In genomic region chr1:168299928-168300365, GRCm38 (mm10) we compare ENCODE assay signal across 14 mouse cellular contexts.
DNase-seq lines count a peak whose midpoint lies in the region; ATAC-seq lines count a peak whose summit lies in the region.
"Had no signal": no experiment of that assay in that cellular context is flagged by ENCODE, and none has a peak within 500 bp of the region (broad histone marks: within the 10 kb centered on the region; RNA-seq: fewer than 3 reads in every experiment).

No protein-coding gene starts in this region.

- H3K4me1 ChIP-seq in lung, embryonic 16.5 days (replicated peaks; ENCODE audit: control insufficient read depth, insufficient read depth, low read length) = no peaks in the 10 kb centered on the region; the same call in 1 of the 2 replicates
- H3K4me1 ChIP-seq in hindbrain, embryonic 16.5 days (ENCODE audit: control insufficient read depth, insufficient read depth, low read depth, low read length) = peaks cover 13% of the 10 kb centered on the region
- peaks cover 38% of the 10 kb centered on the region for H3K4me1 ChIP-seq in neural tube, embryonic 15.5 days

- no peak overlapping the region for H3K9ac ChIP-seq in lung, embryonic 16.5 days (ENCODE audit: low read length)
- no peak overlapping the region; the same call in 1 of the 2 replicates for H3K9ac ChIP-seq in hindbrain, embryonic 16.5 days (ENCODE audit: low read depth, low read length)
- H3K9ac ChIP-seq in neural tube, embryonic 15.5 days (replicated peaks) = peak overlapping the region; percentile 5; the same call in 1 of the 2 replicates
- H3K9ac ChIP-seq: intestine, embryonic 15.5 days; limb, embryonic 12.5 days had no signal

- H3K27me3 ChIP-seq in lung, embryonic 16.5 days (ENCODE audit: control insufficient read depth, insufficient read depth, low read depth, low read length) = no peaks in the 10 kb centered on the region
- no peaks in the 10 kb centered on the region for H3K27me3 ChIP-seq in hindbrain, embryonic 16.5 days (replicated peaks; ENCODE audit: control insufficient read depth, insufficient read depth, low read length)
- H3K27me3 ChIP-seq in neural tube, embryonic 15.5 days (replicated peaks) = no peaks in the 10 kb centered on the region
- H3K27me3 ChIP-seq: intestine, embryonic 15.5 days had no signal

- peak; percentile 27 to 48 for DNase-seq in cerebellum, postnatal 10 days
- DNase-seq in cerebellum, postnatal 25 days = no peak
- DNase-seq in lung, postnatal 25 days (ENCODE audit: low spot score) = no peak
- DNase-seq in spleen, postnatal 4 days (ENCODE audit: low spot score in 2 of 2) = no peak
- DNase-seq in adrenal gland, postnatal 4 days (ENCODE audit: low spot score in 2 of 2) = no peak
- DNase-seq: gastrocnemius, postnatal 36 days; lung, postnatal 14 days; thymus, adult 18-20 months had no signal

- 0 out of 2 replicates have a peak, but pooled peaks have one; percentile 18 for ATAC-seq in lung, embryonic 16.5 days (ENCODE audit: low read depth)
- ATAC-seq in hindbrain, embryonic 16.5 days = peak; percentile 76
- ATAC-seq in neural tube, embryonic 15.5 days (ENCODE audit: low FRiP score) = peak; percentile 48; the same call in 1 of the 2 replicates
- ATAC-seq: intestine, embryonic 15.5 days had no signal

- no peak overlapping the region for H3K4me2 ChIP-seq in lung, embryonic 16.5 days (ENCODE audit: low read depth, low read length)
- H3K4me2 ChIP-seq in hindbrain, embryonic 16.5 days (ENCODE audit: low read length) = peak overlapping the region; percentile 42
- H3K4me2 ChIP-seq in neural tube, embryonic 15.5 days = peak overlapping the region; percentile 47
- H3K4me2 ChIP-seq: intestine, embryonic 15.5 days; limb, embryonic 12.5 days had no signal

- H3K27ac ChIP-seq in lung, embryonic 16.5 days (ENCODE audit: low read length) = no peak overlapping the region
- peak overlapping the region; percentile 61 for H3K27ac ChIP-seq in hindbrain, embryonic 16.5 days (ENCODE audit: low read depth, low read length)
- peak overlapping the region; percentile 71 for H3K27ac ChIP-seq in neural tube, embryonic 15.5 days (replicated peaks)
- H3K27ac ChIP-seq: intestine, embryonic 15.5 days; limb, embryonic 12.5 days had no signal

- H3K36me3 ChIP-seq in lung, embryonic 16.5 days (ENCODE audit: control insufficient read depth, insufficient read depth, low read length) = no peaks in the 10 kb centered on the region; the same call in 1 of the 2 replicates
- H3K36me3 ChIP-seq in hindbrain, embryonic 16.5 days (ENCODE audit: control insufficient read depth, insufficient read depth, low read length) = no peaks in the 10 kb centered on the region
- no peaks in the 10 kb centered on the region for H3K36me3 ChIP-seq in neural tube, embryonic 15.5 days
- H3K36me3 ChIP-seq: G1E; intestine, embryonic 15.5 days; limb, embryonic 12.5 days had no signal

- WGBS in lung, embryonic 16.5 days = 50% methylated on average over 12 of the region's 12 CpGs
- 27% methylated on average over 12 of the region's 12 CpGs for WGBS in hindbrain, embryonic 16.5 days
- 20% methylated on average over 12 of the region's 12 CpGs for WGBS in neural tube, embryonic 15.5 days

- no peak overlapping the region for H3K4me3 ChIP-seq in lung, embryonic 16.5 days (ENCODE audit: low read length)
- no peak overlapping the region for H3K4me3 ChIP-seq in hindbrain, embryonic 16.5 days (ENCODE audit: low read length)
- 0 out of 2 replicates have a peak overlapping the region, but pooled peaks have one; percentile 1 for H3K4me3 ChIP-seq in neural tube, embryonic 15.5 days (replicated peaks)
- H3K4me3 ChIP-seq: intestine, embryonic 15.5 days; limb, embryonic 12.5 days had no signal

- H3K9me3 ChIP-seq in lung, embryonic 16.5 days (ENCODE audit: control insufficient read depth, low read length) = no peaks in the 10 kb centered on the region
- H3K9me3 ChIP-seq in hindbrain, embryonic 16.5 days (ENCODE audit: control insufficient read depth, low read length) = no peaks in the 10 kb centered on the region
- no peaks in the 10 kb centered on the region for H3K9me3 ChIP-seq in neural tube, embryonic 15.5 days (replicated peaks)
- H3K9me3 ChIP-seq: intestine, embryonic 15.5 days; limb, embryonic 12.5 days had no signal

Comparison
In these comparisons a context has a peak if more than half of its experiments do, and no peak if none do; other contexts are left out.
1. DNase-seq: peak in cerebellum, postnatal 10 days (2 of 2); none in cerebellum, postnatal 25 days (0 of 2), lung, postnatal 25 days (single experiment), spleen, postnatal 4 days (0 of 2) and adrenal gland, postnatal 4 days (0 of 2).
2. ATAC-seq: peak in every context shown above with its lines; median percentile 76 in hindbrain, embryonic 16.5 days; 48 in neural tube, embryonic 15.5 days; 18 in lung, embryonic 16.5 days.